Mouse (Mus musculus) thymus, adult 2 months (tissue): ENCODE measurements around the gene Suclg2. TPM values are rescaled to one million over a fixed set of nuclear protein-coding genes. Genes with fewer than 3 reads are reported as not detected.
"Not testable (repeated sequence)": the region's sequence is repeated elsewhere in the genome, so short reads cannot be mapped to it uniquely, and the experiment has no call there.

Experiments
- DNase-seq: peaks from one replicate; pipeline ENCODE4 v3.0.0; 2021
- H3K27ac ChIP-seq: fragments of 200-500 bp; 2 replicates; pipeline ENCODE4 v1.5.1; 2012; ENCODE audit warnings: low read length, control low read depth; ENCODE audit not compliant: control insufficient read depth, insufficient read depth
- H3K27me3 ChIP-seq: fragments of 200-500 bp; 2 replicates; pipeline ENCODE4 v1.6.1; 2012; ENCODE audit warnings: mild to moderate bottlenecking, low read length, moderate library complexity, mixed read lengths; ENCODE audit not compliant: control insufficient read depth, insufficient read depth
- H3K36me3 ChIP-seq: fragments of 200-500 bp; 2 replicates; pipeline ENCODE4 v1.6.1; 2012; ENCODE audit warnings: mild to moderate bottlenecking, low read length, moderate library complexity; ENCODE audit not compliant: control insufficient read depth, insufficient read depth
- H3K4me1 ChIP-seq: fragments of 200-500 bp; replicated peaks from 2 replicates; pipeline ENCODE4 v1.6.1; 2012; ENCODE audit warnings: low read length; ENCODE audit not compliant: control insufficient read depth, insufficient read depth
- H3K4me3 ChIP-seq: fragments of 200-500 bp; 2 replicates; pipeline ENCODE4 v1.5.1; 2012; ENCODE audit warnings: mild to moderate bottlenecking, low read length, control low read depth, moderate library complexity; ENCODE audit not compliant: control insufficient read depth, insufficient read depth
- CTCF ChIP-seq: fragments of 200-500 bp; IDR thresholded peaks from 2 replicates; pipeline ENCODE4 v1.5.1; 2012; ENCODE audit warnings: mild to moderate bottlenecking, control low read depth, low read length, moderate library complexity, borderline replicate concordance; ENCODE audit not compliant: control insufficient read depth, poor library complexity, insufficient read depth; ENCODE audit errors: extremely low read depth
- POLR2A ChIP-seq: fragments of 200-500 bp; IDR thresholded peaks from 2 replicates; pipeline ENCODE4 v1.6.1; 2012; ENCODE audit warnings: mild to moderate bottlenecking, low read length, control low read depth, moderate library complexity; ENCODE audit not compliant: control insufficient read depth, poor library complexity, insufficient read depth; ENCODE audit errors: extremely low read depth
- WGBS: fragments of 180-500 bp; shearing (Covaris S2); methylation state at CpG from one replicate; pipeline ENCODE4 v1.1.7; 2018; 5-methylcytosine and 5-hydroxymethylcytosine counted together
- polyA plus RNA-seq: library from polyadenylated mRNA; depleted of rRNA; stranded (reverse); fragments of >200 nt; gene quantifications from 2 replicates; pipeline ENCODE4 v1.2.3, GENCODE M21; 2012

Suclg2 gene
- polyA plus RNA-seq, 1 experiment, result 8.7 TPM

DNA sequence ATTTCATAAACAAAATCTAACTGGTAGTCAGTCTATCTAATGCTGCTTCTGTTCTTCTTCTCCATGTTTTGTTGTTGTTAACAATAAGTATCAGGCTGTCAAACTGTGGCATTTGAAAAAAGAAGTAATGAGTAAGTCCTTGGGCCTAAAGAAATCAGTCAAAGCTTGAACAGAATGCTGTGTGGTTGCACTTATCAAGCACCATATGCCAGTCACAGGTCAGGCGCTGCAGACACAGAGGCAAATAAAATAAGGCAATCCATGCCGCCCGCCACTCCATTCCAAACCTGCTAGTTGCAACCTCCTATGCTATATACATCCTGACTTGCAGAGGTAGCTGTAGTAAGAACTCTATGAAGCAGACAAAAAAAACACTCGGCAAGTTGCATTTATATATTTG, 100.2 kb downstream of the Suclg2 start:
- Histone ChIP-seq H3K27ac (no peak overlapping the region), H3K36me3 (no peaks in the 10 kb centered on the region), H3K4me3 (no peak overlapping the region), H3K4me1 (no peaks in the 10 kb centered on the region), H3K27me3 (no peaks in the 10 kb centered on the region)
- 98% methylated on average over 4 of the region's 4 CpGs for WGBS
- no peak for TF ChIP-seq POLR2A
- TF ChIP-seq CTCF, result no peak
- DNase-seq, result no peak

DNA sequence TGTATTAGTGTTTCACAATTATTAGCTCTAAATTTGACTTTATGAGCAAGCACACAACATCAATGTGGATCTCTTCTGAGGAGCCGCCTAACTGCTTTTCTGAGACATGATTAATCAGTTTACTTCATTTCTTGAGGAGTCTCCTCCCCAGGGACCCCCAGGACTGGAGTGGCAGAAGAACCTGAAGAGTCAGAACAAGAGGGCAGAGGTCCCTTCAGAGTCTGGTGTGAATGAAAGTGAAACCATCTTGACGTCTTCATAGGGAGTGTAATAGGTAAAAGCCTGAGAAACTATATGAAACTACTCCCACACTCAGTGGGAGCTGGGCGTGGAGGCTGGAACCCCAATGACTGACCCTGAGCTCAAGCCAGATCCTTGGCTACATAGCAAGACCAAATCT, 105.4 kb downstream of the Suclg2 start:
- no peak for TF ChIP-seq CTCF
- no peak for TF ChIP-seq POLR2A
- H3K4me1 ChIP-seq, result no peaks in the 10 kb centered on the region
- no peak overlapping the region for H3K4me3 ChIP-seq

DNA sequence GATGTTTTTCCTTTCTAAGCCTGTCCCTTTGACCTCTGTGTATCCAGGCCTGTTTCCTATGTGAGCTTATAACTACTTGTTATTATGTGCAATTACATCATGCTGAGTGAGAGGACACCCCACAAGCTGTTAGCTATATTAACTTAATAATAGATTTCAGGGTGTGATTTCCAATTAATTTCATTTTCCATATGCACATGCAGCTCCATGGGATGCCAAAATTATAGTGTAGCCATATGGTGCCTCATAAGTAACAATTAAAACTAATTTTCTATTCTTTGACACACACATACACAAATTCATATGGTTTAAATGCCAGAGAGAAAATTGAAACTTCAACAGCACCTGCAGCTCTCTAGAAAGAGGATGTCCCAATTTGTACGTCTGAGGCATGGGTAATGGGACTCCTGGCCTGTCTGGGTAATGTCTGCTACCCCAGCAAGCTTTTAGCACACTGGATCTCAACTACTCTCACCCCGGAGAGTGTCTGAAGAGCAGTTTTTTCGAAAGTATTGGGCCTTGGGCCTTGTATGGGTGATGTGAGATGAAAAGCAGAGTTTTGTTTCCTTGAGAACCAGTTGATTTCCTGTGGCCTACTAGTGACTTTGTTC, 106.1 kb downstream of the Suclg2 start:
- Histone ChIP-seq H3K27ac (no peak overlapping the region), H3K27me3 (no peaks in the 10 kb centered on the region), H3K4me3 (no peak overlapping the region), H3K36me3 (no peaks in the 10 kb centered on the region), H3K4me1 (no peaks in the 10 kb centered on the region)
- no peak for DNase-seq
- WGBS, result 87% methylated on average over 3 of the region's 3 CpGs
- no peak for TF ChIP-seq CTCF
- no peak for TF ChIP-seq POLR2A

More for the DNA sequence above, 105.4 kb downstream of the Suclg2 start:
- no peaks in the 10 kb centered on the region for H3K27me3 ChIP-seq
- WGBS, result 90% methylated on average over 3 of the region's 3 CpGs
- no peaks in the 10 kb centered on the region for H3K36me3 ChIP-seq
- no peak overlapping the region for H3K27ac ChIP-seq
- DNase-seq, result no peak

DNA sequence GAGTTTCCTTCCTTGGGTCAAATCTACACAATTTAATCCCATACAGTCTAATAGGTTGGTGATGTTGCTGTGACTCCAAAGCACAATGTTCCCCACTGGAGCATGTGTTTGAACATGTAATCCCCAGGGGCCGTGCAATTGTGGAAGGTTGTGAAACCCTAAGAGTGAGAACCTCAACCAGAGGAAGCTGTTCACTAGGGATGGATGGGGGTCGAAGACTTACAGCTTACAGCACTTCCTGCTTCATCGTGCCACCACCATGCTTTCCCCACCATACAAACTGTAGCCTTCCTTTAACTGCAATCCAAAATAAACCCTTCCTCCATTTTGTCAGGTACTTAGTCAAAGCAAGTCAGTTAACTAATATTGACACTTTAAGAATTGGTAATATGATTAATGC, 107.5 kb downstream of the Suclg2 start:
- no peaks in the 10 kb centered on the region for H3K36me3 ChIP-seq
- H3K27me3 ChIP-seq, result no peaks in the 10 kb centered on the region
- H3K4me1 ChIP-seq, result no peaks in the 10 kb centered on the region
- no peak overlapping the region for H3K27ac ChIP-seq
- TF ChIP-seq POLR2A (no peak), CTCF (no peak)
- no peak for DNase-seq
- 64% methylated on average over 3 of the region's 3 CpGs for WGBS
- no peak overlapping the region for H3K4me3 ChIP-seq

DNA sequence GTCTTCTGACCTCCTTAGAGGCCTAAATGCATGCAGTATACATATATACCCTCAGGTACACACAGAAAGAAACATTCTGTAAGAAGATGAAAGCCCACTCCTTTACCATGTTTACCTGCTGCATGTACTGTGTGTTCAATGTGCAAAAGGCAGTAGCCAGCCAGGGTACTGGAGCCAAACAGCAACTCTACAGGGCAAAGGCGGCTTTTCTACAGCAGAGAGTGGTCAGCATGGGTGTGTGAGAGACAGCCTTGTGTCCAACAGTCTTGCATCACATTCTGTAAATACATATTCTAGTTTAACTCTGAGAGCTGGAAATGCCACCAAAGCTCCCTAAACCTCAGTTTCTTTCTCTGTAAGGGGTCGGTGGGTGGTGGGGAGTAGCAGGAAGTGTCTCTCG, 110.5 kb downstream of the Suclg2 start:
- Histone ChIP-seq H3K36me3 (no peaks in the 10 kb centered on the region), H3K27me3 (no peaks in the 10 kb centered on the region), H3K4me1 (no peaks in the 10 kb centered on the region), H3K27ac (no peak overlapping the region), H3K4me3 (no peak overlapping the region)
- no peak for TF ChIP-seq CTCF
- TF ChIP-seq POLR2A, result no peak
- no peak for DNase-seq
- WGBS, result 93% methylated on average over 3 of the region's 3 CpGs

DNA sequence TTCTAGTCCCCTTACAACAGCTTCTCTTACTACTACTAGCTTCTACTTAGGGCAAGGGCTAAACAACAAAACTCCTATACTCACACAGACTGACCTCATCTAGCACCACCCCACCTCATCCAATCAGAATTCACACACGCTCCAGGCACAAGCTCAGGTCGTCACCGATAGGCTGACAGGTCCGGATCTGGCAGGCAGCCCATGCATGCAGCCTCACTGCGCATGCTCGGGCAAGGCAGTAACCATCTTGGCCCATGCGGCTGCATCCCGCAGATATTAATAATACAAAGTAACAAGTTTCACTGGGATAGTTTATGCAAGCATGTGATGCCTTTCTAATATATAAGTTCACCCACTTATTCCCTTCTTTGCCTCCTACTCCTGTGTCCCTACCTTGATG, 117.9 kb downstream of the Suclg2 start:
- H3K4me1 ChIP-seq, H3K27me3 ChIP-seq, H3K27ac ChIP-seq, H3K4me3 ChIP-seq, H3K36me3 ChIP-seq, DNase-seq: not testable (repeated sequence)
- 97% methylated on average over 8 of the region's 8 CpGs for WGBS

DNA sequence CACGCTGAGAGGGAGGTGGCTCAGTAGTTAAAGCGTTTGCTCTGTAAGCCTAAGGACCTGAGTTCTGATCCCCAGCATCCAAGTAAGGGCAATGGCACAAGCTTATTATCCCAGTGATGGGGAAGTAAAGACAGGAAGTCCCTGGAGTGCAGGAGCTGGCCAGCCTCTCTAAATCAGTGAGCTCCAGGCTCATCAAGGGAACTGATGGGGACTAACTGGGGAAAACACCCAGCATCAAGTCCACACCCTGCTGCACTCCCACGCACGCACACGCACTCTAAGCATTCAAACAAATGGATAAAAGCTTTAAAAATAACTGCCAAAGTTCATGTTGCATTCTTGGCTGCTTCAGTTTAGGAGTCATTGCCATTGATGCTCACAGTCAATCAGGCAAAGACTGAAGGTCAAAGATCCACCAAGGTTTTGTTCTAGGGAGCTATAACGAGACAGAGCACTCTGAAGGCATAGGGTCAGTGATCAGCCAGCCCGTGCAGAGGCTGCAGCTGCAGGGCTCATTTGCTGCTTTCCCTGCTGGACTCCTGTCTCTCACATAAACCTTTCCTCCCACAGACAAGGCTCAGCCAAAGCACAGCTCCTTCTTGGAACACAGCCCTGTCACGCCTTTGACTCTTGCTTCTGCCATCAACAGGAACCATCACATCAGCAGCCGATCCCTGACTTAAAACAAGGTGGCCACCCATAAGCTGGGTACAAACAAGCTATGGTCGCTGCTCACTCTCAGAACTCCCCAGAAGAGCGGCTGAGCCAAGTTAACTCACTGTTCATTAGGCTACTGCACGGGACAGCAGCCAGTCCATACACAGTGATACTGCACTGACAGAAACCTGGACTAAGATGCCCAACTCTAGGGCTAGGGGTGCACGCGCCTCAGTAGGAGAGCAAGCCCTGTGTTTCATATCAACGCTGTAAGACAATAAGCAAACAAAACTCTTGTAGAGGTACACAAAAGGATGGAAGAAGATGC, 121.5 kb downstream of the Suclg2 start:
- no peaks in the 10 kb centered on the region for H3K27me3 ChIP-seq
- H3K36me3 ChIP-seq, result no peaks in the 10 kb centered on the region
- no peak overlapping the region for H3K4me3 ChIP-seq
- no peak overlapping the region for H3K27ac ChIP-seq
- WGBS, result 96% methylated on average over 15 of the region's 15 CpGs
- TF ChIP-seq POLR2A (no peak), CTCF (no peak)
- H3K4me1 ChIP-seq, result no peaks in the 10 kb centered on the region
- DNase-seq, result no peak
